Mouse (Mus musculus) WW6 (cell line): Measurements from ENCODE around the gene Map7d1.

Experiments used
- DNase-seq: peaks from one replicate; pipeline ENCODE4 v3.0.0-alpha.2; 2013; ENCODE audit warnings: low read depth, low spot score

Map7d1 gene

GRCm38 (mm10) chr4:126256131-126256791 lies at the start of gene Map7d1:
Gene Map7d1, minus strand, starts transcription at chr4:126256343.
- DNase-seq, result no peak

- DNase-seq, result no peak
Observed at GRCm38 (mm10) chr4:126305428-126305827, 49.3 kb upstream of the Map7d1 start.

- no peak for DNase-seq
Observed at GRCm38 (mm10) chr4:126303877-126304276, 47.7 kb upstream of the Map7d1 start.

- no peak for DNase-seq
Observed at GRCm38 (mm10) chr4:126301584-126302309, 45.6 kb upstream of the Map7d1 start.

- DNase-seq, result no peak
Observed at GRCm38 (mm10) chr4:126300916-126301583, 44.9 kb upstream of the Map7d1 start.

GRCm38 (mm10) chr4:126296617-126297101 lies 40.5 kb upstream of the Map7d1 start:
- DNase-seq, result no peak

- no peak for DNase-seq
Observed at GRCm38 (mm10) chr4:126295937-126296336, 39.8 kb upstream of the Map7d1 start.

- no peak for DNase-seq
Observed at GRCm38 (mm10) chr4:126295152-126295551, 39.0 kb upstream of the Map7d1 start.

GRCm38 (mm10) chr4:126291196-126291595 lies 35.1 kb upstream of the Map7d1 start:
- no peak for DNase-seq

GRCm38 (mm10) chr4:126290314-126290713 lies 34.2 kb upstream of the Map7d1 start:
- DNase-seq, result no peak

- no peak for DNase-seq
Observed at GRCm38 (mm10) chr4:126288085-126288666, 32.0 kb upstream of the Map7d1 start.

GRCm38 (mm10) chr4:126287302-126287995 lies 31.3 kb upstream of the Map7d1 start:
- no peak for DNase-seq

- no peak for DNase-seq
Observed at GRCm38 (mm10) chr4:126286492-126286891, 30.3 kb upstream of the Map7d1 start, which contains the start of gene Col8a2. Gene Col8a2, plus strand, starts transcription at chr4:126286793.

- no peak for DNase-seq
Observed at GRCm38 (mm10) chr4:126283582-126283981, 27.4 kb upstream of the Map7d1 start.

GRCm38 (mm10) chr4:126281706-126282105 lies 25.6 kb upstream of the Map7d1 start:
- no peak for DNase-seq

GRCm38 (mm10) chr4:126278961-126279360 lies 22.8 kb upstream of the Map7d1 start:
- DNase-seq, result no peak

GRCm38 (mm10) chr4:126278565-126278915 lies 22.4 kb upstream of the Map7d1 start:
- no peak for DNase-seq

- no peak for DNase-seq
Observed at GRCm38 (mm10) chr4:126277906-126278564, 21.9 kb upstream of the Map7d1 start.

- no peak for DNase-seq
Observed at GRCm38 (mm10) chr4:126275681-126276131, 19.6 kb upstream of the Map7d1 start.

- DNase-seq, result no peak
Observed at GRCm38 (mm10) chr4:126275081-126275480, 18.9 kb upstream of the Map7d1 start.

GRCm38 (mm10) chr4:126273753-126274152 lies 17.6 kb upstream of the Map7d1 start:
- DNase-seq, result no peak
